Mouse (Mus musculus): ENCODE results near the gene Selenos. TPM values are rescaled to one million over a fixed set of nuclear protein-coding genes. Genes with fewer than 3 reads are reported as not detected.
"Not testable (repeated sequence)": the region's sequence is repeated elsewhere in the genome, so short reads cannot be mapped to it uniquely, and the experiment has no call there.

Selenos gene
- total and polyA plus RNA-seq, 3 experiments, result 79.9 to 103 TPM; not detected in 1

GRCm38 (mm10) chr7:66055356-66055755 is 24.1 kb upstream of the Selenos start:
- TF ChIP-seq CTCF (IDR thresholded peaks at IDR 0.05 in 2 of 3, conservative IDR thresholded peaks at IDR 0.05 in 1 of 3; ENCODE audit: control insufficient read depth in 1 of 3, insufficient read depth in 1 of 3, low read depth in 2 of 3, low read length in 3 of 3, poor library complexity in 1 of 3, severe bottlenecking in 1 of 3), result peak in 2 of 3 experiments; percentile 37 to 59; a peak in 3 of 6 replicates
- TF ChIP-seq ZC3H11A (IDR thresholded peaks at IDR 0.05; ENCODE audit: low read depth, low read length), result peak; percentile 58
- TF ChIP-seq RAD21 (IDR thresholded peaks at IDR 0.05; ENCODE audit: low read depth, low read length), result peak; percentile 62
- TF ChIP-seq SMC3 (IDR thresholded peaks at IDR 0.05; ENCODE audit: low read depth, low read length), result peak; percentile 61
- H3K9me3 ChIP-seq (replicated peaks; ENCODE audit: insufficient read depth, low read length); H3K27me3 ChIP-seq (ENCODE audit: control insufficient read depth in 1 of 2, insufficient read depth in 2 of 2, low read length in 2 of 2); H3K36me3 ChIP-seq (ENCODE audit: control insufficient read depth in 1 of 2, insufficient read depth in 2 of 2, low read length in 2 of 2); H3K9ac ChIP-seq (ENCODE audit: control insufficient read depth, low read depth, low read length, poor library complexity, severe bottlenecking); H3K79me2 ChIP-seq (ENCODE audit: control insufficient read depth, insufficient read depth, low read length, poor library complexity); H3K27ac ChIP-seq (ENCODE audit: control insufficient read depth, low read depth, low read length): not testable (repeated sequence)
- DNase-seq (ENCODE audit: low read depth, low spot score), result peak; percentile 71
- peaks cover 2 to 12% of the 10 kb centered on the region in 2 experiments; a peak in 3 of 4 replicates for H3K4me1 ChIP-seq (ENCODE audit: control insufficient read depth in 1 of 2, insufficient read depth in 2 of 2, low read length in 2 of 2)
- peak overlapping the region in 1 of 2 experiments; percentile 1; a peak in 1 of 4 replicates for H3K4me3 ChIP-seq (ENCODE audit: control insufficient read depth in 1 of 2, insufficient read depth in 1 of 2, low read depth in 2 of 2, low read length in 2 of 2)

DNA sequence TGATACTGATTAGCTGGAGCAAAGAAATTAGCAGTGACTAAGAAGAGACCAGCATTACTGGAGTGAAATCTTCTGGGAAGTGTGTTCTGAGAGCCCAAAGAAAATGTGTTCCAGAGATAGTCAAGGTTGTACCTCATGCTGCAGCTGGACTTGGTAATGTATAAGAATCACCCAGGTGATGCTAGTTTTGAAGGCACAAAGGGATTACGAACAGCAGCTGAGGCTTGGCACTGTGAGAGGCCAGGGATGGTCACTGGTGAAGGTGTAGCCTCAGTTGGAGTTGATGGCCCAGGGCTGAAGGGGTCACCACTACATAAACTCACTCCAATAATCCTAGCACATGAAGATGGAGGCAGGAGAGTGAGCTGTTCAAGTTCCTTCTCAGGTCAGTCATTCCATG is 20.7 kb upstream of the Selenos start, which contains the start of gene Snrpa1:
TSS of gene Snrpa1 (plus strand) at position 301 of the 400 bp plus-strand sequence.
- peak within 1 kb of the TSS; percentile 82 to 90 for H3K4me3 ChIP-seq (ENCODE audit: control insufficient read depth in 1 of 2, insufficient read depth in 1 of 2, low read depth in 2 of 2, low read length in 2 of 2)
- no peak for DNase-seq (ENCODE audit: low read depth, low spot score)
- peaks cover 2 to 18% of the 10 kb centered on the region in 2 experiments; a peak in 3 of 4 replicates for H3K4me1 ChIP-seq (ENCODE audit: control insufficient read depth in 1 of 2, insufficient read depth in 2 of 2, low read length in 2 of 2)
- peak within 1 kb of the TSS; percentile 79 for H3K9ac ChIP-seq (ENCODE audit: control insufficient read depth, low read depth, low read length, poor library complexity, severe bottlenecking)
- H3K27ac ChIP-seq (ENCODE audit: control insufficient read depth, low read depth, low read length), result no peak within 1 kb of the TSS
- no peaks in the 10 kb centered on the region for H3K9me3 ChIP-seq (replicated peaks; ENCODE audit: insufficient read depth, low read length)
- peaks cover 31% of the 10 kb centered on the region for H3K79me2 ChIP-seq (ENCODE audit: control insufficient read depth, insufficient read depth, low read length, poor library complexity)
- H3K27me3 ChIP-seq (ENCODE audit: control insufficient read depth in 1 of 2, insufficient read depth in 2 of 2, low read length in 2 of 2), result no peaks in the 10 kb centered on the region
- peaks cover 9 to 21% of the 10 kb centered on the region in 2 experiments for H3K36me3 ChIP-seq (ENCODE audit: control insufficient read depth in 1 of 2, insufficient read depth in 2 of 2, low read length in 2 of 2)
- TF ChIP-seq MXI1 (IDR thresholded peaks at IDR 0.05; ENCODE audit: low read depth, low read length) (no peak), MAX (IDR thresholded peaks at IDR 0.05; ENCODE audit: low read length) (no peak), MAZ (IDR thresholded peaks at IDR 0.05; ENCODE audit: low read depth, low read length) (no peak), CTCF (IDR thresholded peaks at IDR 0.05 in 2 of 3, conservative IDR thresholded peaks at IDR 0.05 in 1 of 3; ENCODE audit: control insufficient read depth in 1 of 3, insufficient read depth in 1 of 3, low read depth in 2 of 3, low read length in 3 of 3, poor library complexity in 1 of 3, severe bottlenecking in 1 of 3) (no peak), NRF1 (IDR thresholded peaks at IDR 0.05; ENCODE audit: insufficient read depth, low read depth, low read length, poor library complexity, severe bottlenecking) (no peak), USF1 (IDR thresholded peaks at IDR 0.05; ENCODE audit: low read depth, low read length) (no peak), ETS1 (IDR thresholded peaks at IDR 0.05; ENCODE audit: low read depth, low read length) (no peak), POLR2AphosphoS5 (IDR thresholded peaks at IDR 0.05; ENCODE audit: borderline replicate concordance, low read depth, low read length) (no peak), ZMIZ1 (IDR thresholded peaks at IDR 0.05; ENCODE audit: low read depth, low read length) (no peak), UBTF (IDR thresholded peaks at IDR 0.05; ENCODE audit: borderline replicate concordance, insufficient read depth, low read depth, low read length) (no peak), BHLHE40 (IDR thresholded peaks at IDR 0.05; ENCODE audit: borderline replicate concordance, low read depth, low read length) (no peak), RAD21 (IDR thresholded peaks at IDR 0.05; ENCODE audit: low read depth, low read length) (no peak), E2F4 (IDR thresholded peaks at IDR 0.05; ENCODE audit: borderline replicate concordance, low read depth, low read length) (no peak), ZC3H11A (IDR thresholded peaks at IDR 0.05; ENCODE audit: low read depth, low read length) (no peak), CHD2 (IDR thresholded peaks at IDR 0.05; ENCODE audit: low read length) (no peak), SIN3A (IDR thresholded peaks at IDR 0.05; ENCODE audit: low read length) (no peak), POLR2A (IDR thresholded peaks at IDR 0.05; ENCODE audit: control insufficient read depth in 1 of 2, insufficient read depth in 1 of 2, low read depth in 1 of 2, low read length in 2 of 2, poor library complexity in 1 of 2) (no peak), TAL1 (IDR thresholded peaks at IDR 0.05; ENCODE audit: low read length) (no peak), MEF2A (IDR thresholded peaks at IDR 0.05; ENCODE audit: extremely low read depth, insufficient replicate concordance, low read depth, low read length, poor library complexity, severe bottlenecking) (no peak), RCOR1 (IDR thresholded peaks at IDR 0.05; ENCODE audit: low read depth, low read length) (no peak)
